Mouse (Mus musculus) thymus, adult 2 months (tissue): Measurements from ENCODE around the gene Iqgap2. TPM values are rescaled to one million over a fixed set of nuclear protein-coding genes. Genes with fewer than 3 reads are reported as not detected.

ENCODE experiments used
- DNase-seq: peaks from one replicate; pipeline ENCODE4 v3.0.0; 2021
- H3K27ac ChIP-seq: fragments of 200-500 bp; 2 replicates; pipeline ENCODE4 v1.5.1; 2012; ENCODE audit warnings: low read length, control low read depth; ENCODE audit not compliant: control insufficient read depth, insufficient read depth
- H3K27me3 ChIP-seq: fragments of 200-500 bp; 2 replicates; pipeline ENCODE4 v1.6.1; 2012; ENCODE audit warnings: mild to moderate bottlenecking, low read length, moderate library complexity, mixed read lengths; ENCODE audit not compliant: control insufficient read depth, insufficient read depth
- H3K36me3 ChIP-seq: fragments of 200-500 bp; 2 replicates; pipeline ENCODE4 v1.6.1; 2012; ENCODE audit warnings: mild to moderate bottlenecking, low read length, moderate library complexity; ENCODE audit not compliant: control insufficient read depth, insufficient read depth
- H3K4me1 ChIP-seq: fragments of 200-500 bp; replicated peaks from 2 replicates; pipeline ENCODE4 v1.6.1; 2012; ENCODE audit warnings: low read length; ENCODE audit not compliant: control insufficient read depth, insufficient read depth
- H3K4me3 ChIP-seq: fragments of 200-500 bp; 2 replicates; pipeline ENCODE4 v1.5.1; 2012; ENCODE audit warnings: mild to moderate bottlenecking, low read length, control low read depth, moderate library complexity; ENCODE audit not compliant: control insufficient read depth, insufficient read depth
- CTCF ChIP-seq: fragments of 200-500 bp; IDR thresholded peaks from 2 replicates; pipeline ENCODE4 v1.5.1; 2012; ENCODE audit warnings: mild to moderate bottlenecking, control low read depth, low read length, moderate library complexity, borderline replicate concordance; ENCODE audit not compliant: control insufficient read depth, poor library complexity, insufficient read depth; ENCODE audit errors: extremely low read depth
- POLR2A ChIP-seq: fragments of 200-500 bp; IDR thresholded peaks from 2 replicates; pipeline ENCODE4 v1.6.1; 2012; ENCODE audit warnings: mild to moderate bottlenecking, low read length, control low read depth, moderate library complexity; ENCODE audit not compliant: control insufficient read depth, poor library complexity, insufficient read depth; ENCODE audit errors: extremely low read depth
- WGBS: fragments of 180-500 bp; shearing (Covaris S2); methylation state at CpG from one replicate; pipeline ENCODE4 v1.1.7; 2018; 5-methylcytosine and 5-hydroxymethylcytosine counted together
- polyA plus RNA-seq: library from polyadenylated mRNA; depleted of rRNA; stranded (reverse); fragments of >200 nt; gene quantifications from 2 replicates; pipeline ENCODE4 v1.2.3, GENCODE M21; 2012

Gene Iqgap2
- polyA plus RNA-seq, 1 experiment = 4.4 TPM

GRCm38 (mm10) chr13:95893166-95893565, 1.4 kb upstream of the Iqgap2 start:
- DNase-seq = no peak
- Histone ChIP-seq H3K27ac (no peak overlapping the region), H3K4me3 (no peak overlapping the region), H3K4me1 (peaks cover 25% of the 10 kb centered on the region), H3K36me3 (no peaks in the 10 kb centered on the region), H3K27me3 (no peaks in the 10 kb centered on the region; the same call in 1 of the 2 replicates)
- 60% methylated on average over 4 of the region's 4 CpGs for WGBS
- TF ChIP-seq POLR2A (no peak), CTCF (no peak)

DNA sequence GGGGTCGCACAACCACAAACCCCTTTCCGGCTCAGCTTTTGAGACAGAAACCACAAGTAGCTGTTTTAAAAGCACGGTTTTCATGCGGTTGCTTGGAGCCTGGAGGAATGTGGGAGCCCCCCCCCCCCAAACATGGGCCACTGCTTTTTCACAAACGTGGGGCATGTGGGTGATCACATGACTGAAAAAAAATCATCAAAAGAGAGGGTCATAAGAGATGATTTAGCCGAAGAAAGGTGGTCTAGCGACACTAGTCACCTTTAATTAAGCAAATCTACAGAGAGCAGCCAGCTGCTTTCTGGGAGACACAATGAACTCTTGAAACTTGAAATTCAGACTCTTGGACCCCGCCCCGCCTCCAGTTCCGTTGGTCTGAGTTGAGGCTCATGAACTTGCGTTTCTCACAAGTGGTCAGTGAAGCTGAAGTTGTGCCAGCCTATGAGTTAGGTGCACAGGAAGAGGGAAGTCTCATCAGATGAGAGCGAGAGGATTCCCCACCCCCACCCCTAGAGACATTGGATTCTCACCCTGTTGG, 956 bp upstream of the Iqgap2 start:
- Histone ChIP-seq H3K4me3 (peak overlapping the region; percentile 76), H3K4me1 (peaks cover 25% of the 10 kb centered on the region), H3K36me3 (no peaks in the 10 kb centered on the region), H3K27me3 (no peaks in the 10 kb centered on the region; the same call in 1 of the 2 replicates), H3K27ac (peak overlapping the region; percentile 88)
- whole genome bisulfite sequencing = 3% methylated on average over 12 of the region's 12 CpGs
- peak; percentile 46 for DNase-seq
- TF ChIP-seq CTCF = no peak
- TF ChIP-seq POLR2A = no peak

GRCm38 (mm10) chr13:95891926-95892610, 346 bp upstream of the Iqgap2 start:
- H3K27ac ChIP-seq = peak overlapping the region; percentile 88
- peak; percentile 94 for DNase-seq
- H3K27me3 ChIP-seq = no peaks in the 10 kb centered on the region; the same call in 1 of the 2 replicates
- peaks cover 25% of the 10 kb centered on the region for H3K4me1 ChIP-seq
- H3K4me3 ChIP-seq = peak overlapping the region; percentile 76
- 0 out of 2 replicates have a peak, but pooled peaks have one; percentile 53 for TF ChIP-seq POLR2A
- TF ChIP-seq CTCF = peak; percentile 98
- H3K36me3 ChIP-seq = no peaks in the 10 kb centered on the region
- WGBS = under 1% methylated on average over 46 of the region's 52 CpGs

- TF ChIP-seq CTCF (no peak), POLR2A (no peak)
- Histone ChIP-seq H3K27ac (peak overlapping the region; percentile 79), H3K36me3 (no peaks in the 10 kb centered on the region), H3K27me3 (no peaks in the 10 kb centered on the region; the same call in 1 of the 2 replicates), H3K4me1 (peaks cover 25% of the 10 kb centered on the region), H3K4me3 (peak overlapping the region; percentile 76)
- under 1% methylated on average over 33 of the region's 33 CpGs for WGBS
- DNase-seq = peak; percentile 86
Measured at GRCm38 (mm10) chr13:95890851-95891471, 761 bp downstream of the Iqgap2 start.

DNA sequence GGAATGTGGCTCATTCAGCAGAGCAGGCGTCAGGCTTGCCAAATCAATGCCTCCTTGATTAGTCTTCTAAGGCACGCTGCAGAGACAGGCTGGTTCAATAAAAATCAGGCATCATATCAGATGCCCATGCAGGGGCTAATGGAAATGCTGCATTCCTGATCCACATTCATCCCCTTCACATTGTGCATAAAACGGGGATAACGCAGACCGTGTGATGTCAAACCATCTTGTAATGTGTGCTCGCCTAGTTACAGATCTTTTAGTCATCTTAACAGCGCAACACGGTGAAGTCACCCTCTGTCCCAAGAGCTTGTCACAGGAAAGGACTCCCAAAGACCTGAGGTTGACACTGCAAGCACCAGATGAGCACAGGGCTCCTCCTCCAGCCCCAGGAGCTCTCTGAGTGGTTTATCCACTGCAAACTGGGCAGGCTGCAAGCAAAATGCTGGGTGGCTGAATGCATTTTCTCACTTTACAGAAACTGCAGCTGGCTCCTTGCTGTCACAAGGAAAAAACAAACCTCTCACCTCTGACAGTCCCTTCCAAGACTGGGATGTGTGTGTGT, 1.7 kb downstream of the Iqgap2 start:
- Histone ChIP-seq H3K27me3 (no peaks in the 10 kb centered on the region; the same call in 1 of the 2 replicates), H3K4me3 (no peak overlapping the region), H3K27ac (no peak overlapping the region), H3K36me3 (no peaks in the 10 kb centered on the region), H3K4me1 (peaks cover 25% of the 10 kb centered on the region)
- no peak for DNase-seq
- TF ChIP-seq POLR2A = no peak
- TF ChIP-seq CTCF = no peak
- 68% methylated on average over 8 of the region's 8 CpGs for WGBS

- WGBS = 95% methylated on average over 10 of the region's 10 CpGs
- H3K36me3 ChIP-seq = no peaks in the 10 kb centered on the region
- no peaks in the 10 kb centered on the region; the same call in 1 of the 2 replicates for H3K27me3 ChIP-seq
- no peak overlapping the region for H3K4me3 ChIP-seq
- DNase-seq = no peak
- H3K4me1 ChIP-seq = peaks cover 25% of the 10 kb centered on the region
- no peak for TF ChIP-seq POLR2A
- no peak for TF ChIP-seq CTCF
- H3K27ac ChIP-seq = no peak overlapping the region
Measured at GRCm38 (mm10) chr13:95889366-95889765, 2.4 kb downstream of the Iqgap2 start.
